Mouse (Mus musculus): ENCODE measurements around the gene Btg4. TPM values are rescaled to one million over a fixed set of nuclear protein-coding genes. Genes with fewer than 3 reads are reported as not detected.
A peak's percentile ranks its signal among the peaks of the same experiment; 100 is the strongest.

Gene Btg4
- total and polyA plus RNA-seq, 3 experiments, result not detected

DNA sequence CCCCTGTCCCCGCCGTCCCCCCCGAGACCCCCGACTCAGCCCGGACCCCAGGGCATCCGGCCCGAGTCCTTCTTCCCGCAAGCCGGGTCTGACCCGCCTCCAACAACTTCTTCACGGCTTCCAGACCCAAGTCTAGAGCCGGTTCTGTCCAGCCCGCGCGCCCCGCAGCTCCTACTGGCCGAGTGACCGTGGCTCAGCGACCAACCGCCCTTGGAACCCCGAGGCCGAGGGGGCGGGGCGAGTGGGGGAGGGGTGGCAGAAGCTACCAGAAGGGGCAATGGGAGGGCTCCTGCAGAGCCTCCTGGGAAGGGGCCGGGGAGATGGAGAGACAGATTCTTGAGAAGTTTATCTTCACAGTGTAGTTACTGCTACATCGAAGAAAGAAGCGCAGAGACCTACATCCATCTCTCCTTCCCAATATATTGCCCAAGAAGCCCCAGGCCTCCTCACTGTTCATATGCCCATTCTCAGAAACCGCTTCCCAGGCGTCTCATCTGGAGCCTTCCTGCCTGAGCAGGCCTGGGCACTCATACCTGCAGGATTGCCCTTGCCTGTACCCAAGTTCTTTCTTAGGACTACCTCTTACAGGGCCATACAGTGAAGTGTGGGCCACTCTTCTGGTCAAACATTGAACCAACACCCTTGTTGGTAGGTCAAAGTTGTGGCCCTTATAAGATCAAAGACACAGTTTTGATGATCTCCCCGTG, 43.3 kb downstream of the Btg4 start:
- Histone ChIP-seq H3K9ac (ENCODE audit: insufficient read depth, low read depth) (no peak overlapping the region), H3K27me3 (replicated peaks) (no peaks in the 10 kb centered on the region), H3K79me2 (replicated peaks; ENCODE audit: control insufficient read depth, extremely low read depth, insufficient read depth, poor library complexity, severe bottlenecking) (no peaks in the 10 kb centered on the region; the same call in 1 of the 2 replicates), H3K4me3 (replicated peaks in 1 of 3; ENCODE audit: low read depth in 2 of 3, low read length in 2 of 3, poor library complexity in 1 of 3) (no peak overlapping the region), H3K36me3 (replicated peaks in 1 of 2; ENCODE audit: control insufficient read depth in 1 of 2, insufficient read depth in 1 of 2, low read length in 1 of 2) (no peaks in the 10 kb centered on the region), H3K9me3 (replicated peaks; ENCODE audit: low read length) (peaks cover 7% of the 10 kb centered on the region), H3K4me1 (ENCODE audit: control insufficient read depth in 1 of 2, insufficient read depth in 2 of 2) (peaks cover 0 to 5% of the 10 kb centered on the region in 2 experiments; a peak in 2 of 4 replicates), H3K27ac (ENCODE audit: insufficient read depth, low read depth) (no peak overlapping the region), H3K4me2 (ENCODE audit: insufficient read depth, low read depth, poor library complexity, severe bottlenecking) (no peak overlapping the region)
- dilution Hi-C loops (cut with MboI; ENCODE audit: extremely low pct_ligation_motif_present, extremely low pct_unique_long_range_greater_than_20kb, low sequenced_read_pairs), result no loop called here
- in situ Hi-C loops (cut with MboI; ENCODE audit: low pct_ligation_motif_present, low pct_unique_long_range_greater_than_20kb, low sequenced_read_pairs), result no loop called here
- no peak for DNase-seq (ENCODE audit: extremely low read depth)
- TF ChIP-seq ZNF384 (IDR thresholded peaks at IDR 0.05; ENCODE audit: low read depth, low read length) (no peak), JUND (conservative IDR thresholded peaks at IDR 0.05; ENCODE audit: low read depth, low read length) (no peak), ELF1 (IDR thresholded peaks at IDR 0.05; ENCODE audit: low read depth, low read length) (no peak), IRF4 (IDR thresholded peaks at IDR 0.05; ENCODE audit: low read depth, low read length) (no peak), ZC3H11A (IDR thresholded peaks at IDR 0.05; ENCODE audit: low read depth, low read length) (no peak), GABPA (IDR thresholded peaks at IDR 0.05; ENCODE audit: insufficient replicate concordance, low read depth, low read length) (no peak), SIN3A (IDR thresholded peaks at IDR 0.05; ENCODE audit: low read length) (no peak), HCFC1 (IDR thresholded peaks at IDR 0.05; ENCODE audit: low read depth, low read length) (no peak), CHD1 (IDR thresholded peaks at IDR 0.05; ENCODE audit: low read depth, low read length) (no peak), POLR2A (IDR thresholded peaks at IDR 0.05; ENCODE audit: low read depth, low read length) (no peak), UBTF (IDR thresholded peaks at IDR 0.05; ENCODE audit: low read depth, low read length) (no peak), MXI1 (IDR thresholded peaks at IDR 0.05; ENCODE audit: low read depth, low read length) (no peak), RCOR1 (conservative IDR thresholded peaks at IDR 0.05; ENCODE audit: low read depth, low read length) (no peak), E2F4 (IDR thresholded peaks at IDR 0.05; ENCODE audit: insufficient replicate concordance, low read depth, low read length) (no peak), NELFE (IDR thresholded peaks at IDR 0.05; ENCODE audit: low read depth, low read length) (no peak)

DNA sequence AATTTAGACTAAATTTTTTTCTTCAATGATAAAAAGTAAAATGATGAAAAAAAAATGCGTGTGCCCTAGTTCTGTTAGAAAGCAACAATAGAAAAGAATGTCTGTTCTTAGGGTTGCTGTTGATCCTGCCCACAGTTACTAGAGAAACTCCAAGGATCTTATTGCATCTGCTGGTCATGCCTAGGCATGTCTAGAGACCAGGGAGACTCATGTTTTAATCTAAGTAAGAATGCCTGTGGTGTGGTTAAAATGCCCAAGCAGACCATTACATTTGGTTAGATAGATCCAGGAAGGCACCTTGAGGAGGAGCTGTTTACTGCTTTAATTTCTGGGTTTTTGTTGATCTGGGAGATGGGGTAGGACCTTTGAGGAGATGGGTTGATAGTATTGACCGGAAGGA, 45.0 kb downstream of the Btg4 start:
- dilution Hi-C loops (cut with MboI; ENCODE audit: extremely low pct_ligation_motif_present, extremely low pct_unique_long_range_greater_than_20kb, low sequenced_read_pairs), result no loop called here
- no peak overlapping the region for H3K27ac ChIP-seq (ENCODE audit: insufficient read depth, low read depth)

More for the DNA sequence above, 45.0 kb downstream of the Btg4 start:
- H3K79me2 ChIP-seq (replicated peaks; ENCODE audit: control insufficient read depth, extremely low read depth, insufficient read depth, poor library complexity, severe bottlenecking), result no peaks in the 10 kb centered on the region; the same call in 1 of the 2 replicates
- peaks cover 7% of the 10 kb centered on the region for H3K9me3 ChIP-seq (replicated peaks; ENCODE audit: low read length)
- H3K4me3 ChIP-seq (replicated peaks in 1 of 3; ENCODE audit: low read depth in 2 of 3, low read length in 2 of 3, poor library complexity in 1 of 3), result no peak overlapping the region
- TF ChIP-seq MAZ (IDR thresholded peaks at IDR 0.05; ENCODE audit: low read depth, low read length) (no peak), MXI1 (IDR thresholded peaks at IDR 0.05; ENCODE audit: low read depth, low read length) (no peak), IRF4 (IDR thresholded peaks at IDR 0.05; ENCODE audit: low read depth, low read length) (no peak), JUND (conservative IDR thresholded peaks at IDR 0.05; ENCODE audit: low read depth, low read length) (no peak), E2F4 (IDR thresholded peaks at IDR 0.05; ENCODE audit: insufficient replicate concordance, low read depth, low read length) (no peak), CHD1 (IDR thresholded peaks at IDR 0.05; ENCODE audit: low read depth, low read length) (0 out of 2 replicates have a peak, but pooled peaks have one; percentile 47)
- no peaks in the 10 kb centered on the region for H3K27me3 ChIP-seq (replicated peaks)
- in situ Hi-C loops (cut with MboI; ENCODE audit: low pct_ligation_motif_present, low pct_unique_long_range_greater_than_20kb, low sequenced_read_pairs), result no loop called here
- H3K4me2 ChIP-seq (ENCODE audit: insufficient read depth, low read depth, poor library complexity, severe bottlenecking), result peak overlapping the region; percentile 15
- H3K9ac ChIP-seq (ENCODE audit: insufficient read depth, low read depth), result 0 out of 2 replicates have a peak overlapping the region, but pooled peaks have one; percentile 33
- H3K36me3 ChIP-seq (replicated peaks in 1 of 2; ENCODE audit: control insufficient read depth in 1 of 2, insufficient read depth in 1 of 2, low read length in 1 of 2), result no peaks in the 10 kb centered on the region
- peaks cover 0 to 5% of the 10 kb centered on the region in 2 experiments; a peak in 2 of 4 replicates for H3K4me1 ChIP-seq (ENCODE audit: control insufficient read depth in 1 of 2, insufficient read depth in 2 of 2)
- peak; percentile 7 for DNase-seq (ENCODE audit: extremely low read depth)

Measured in CH12.LX (cell line).